Mouse (Mus musculus): ENCODE measurements around the gene Selenbp1. TPM values are rescaled to one million over a fixed set of nuclear protein-coding genes. Genes with fewer than 3 reads are reported as not detected.
"Not testable (repeated sequence)": the region's sequence is repeated elsewhere in the genome, so short reads cannot be mapped to it uniquely, and the experiment has no call there.

Gene Selenbp1
- polyA plus RNA-seq, 1 experiment from 2014 or later: 12.4 TPM

GRCm38 (mm10) chr3:94913801-94914200 lies 19.1 kb upstream of the Selenbp1 start:
- WGBS: 78% methylated on average over 5 of the region's 5 CpGs
- H3K27ac ChIP-seq (ENCODE audit: low read length): no peak overlapping the region
- ATAC-seq: no peak

DNA sequence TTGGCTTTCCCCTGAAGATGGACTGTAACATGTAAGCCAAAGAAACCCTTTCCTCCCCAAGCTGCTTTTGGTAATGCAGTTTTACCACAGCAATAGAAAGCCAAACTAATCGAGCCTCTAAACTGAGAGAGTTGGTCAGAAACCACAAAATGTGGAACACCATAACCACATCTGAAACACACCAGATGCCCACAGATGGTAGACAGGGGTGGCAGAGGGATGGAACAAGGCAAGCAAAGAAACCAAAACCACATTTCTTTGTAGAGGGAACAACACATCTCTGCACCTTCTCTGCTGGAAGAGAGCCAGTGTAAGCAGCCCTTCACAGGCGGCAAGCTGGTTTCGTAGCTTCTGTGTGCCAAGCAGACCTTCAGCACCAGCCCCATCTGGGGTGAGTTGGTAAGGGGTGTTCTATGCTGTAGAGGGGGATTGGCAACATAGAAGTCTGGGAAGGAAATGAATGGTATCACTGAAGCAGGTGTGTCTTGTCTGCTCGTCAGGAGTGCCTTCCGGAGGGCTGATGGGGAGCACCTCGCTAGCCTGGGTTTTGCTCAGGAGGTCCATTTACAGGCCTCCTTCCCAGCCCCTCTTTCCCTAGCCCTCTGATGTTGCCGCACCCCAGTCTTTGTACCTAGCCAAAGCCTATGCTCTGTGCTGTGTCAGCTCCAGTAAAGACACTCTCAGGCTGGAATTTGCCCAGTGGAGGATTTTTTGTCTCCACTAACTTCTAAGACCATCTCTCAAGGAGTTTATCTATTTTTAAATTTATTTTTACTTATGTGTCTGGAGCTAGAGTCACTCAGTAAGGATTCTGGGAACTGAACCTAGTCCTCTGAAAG lies 16.7 kb upstream of the Selenbp1 start:
- 88% methylated on average over 7 of the region's 7 CpGs for WGBS
- Histone ChIP-seq H3K4me1 (ENCODE audit: control insufficient read depth, insufficient read depth, low read length) (no peaks in the 10 kb centered on the region), H3K9me3 (replicated peaks; ENCODE audit: control insufficient read depth, low read length, poor library complexity, severe bottlenecking) (no peaks in the 10 kb centered on the region), H3K27ac (ENCODE audit: low read length) (no peak overlapping the region), H3K27me3 (ENCODE audit: control insufficient read depth, insufficient read depth, low read depth, low read length) (no peaks in the 10 kb centered on the region), H3K4me2 (ENCODE audit: low read length) (no peak overlapping the region), H3K36me3 (ENCODE audit: control insufficient read depth, insufficient read depth, low read length) (no peaks in the 10 kb centered on the region), H3K9ac (ENCODE audit: low read depth, low read length) (no peak overlapping the region), H3K4me3 (ENCODE audit: low read depth, low read length) (no peak overlapping the region)
- no peak for ATAC-seq

More at GRCm38 (mm10) chr3:94913801-94914200, 19.1 kb upstream of the Selenbp1 start:
- no peaks in the 10 kb centered on the region for H3K4me1 ChIP-seq (ENCODE audit: control insufficient read depth, insufficient read depth, low read length)
- H3K9ac ChIP-seq (ENCODE audit: low read depth, low read length): no peak overlapping the region
- no peak overlapping the region for H3K4me3 ChIP-seq (ENCODE audit: low read depth, low read length)
- H3K9me3 ChIP-seq (replicated peaks; ENCODE audit: control insufficient read depth, low read length, poor library complexity, severe bottlenecking): no peaks in the 10 kb centered on the region
- H3K4me2 ChIP-seq (ENCODE audit: low read length): no peak overlapping the region
- H3K27me3 ChIP-seq (ENCODE audit: control insufficient read depth, insufficient read depth, low read depth, low read length): no peaks in the 10 kb centered on the region
- no peaks in the 10 kb centered on the region for H3K36me3 ChIP-seq (ENCODE audit: control insufficient read depth, insufficient read depth, low read length)

DNA sequence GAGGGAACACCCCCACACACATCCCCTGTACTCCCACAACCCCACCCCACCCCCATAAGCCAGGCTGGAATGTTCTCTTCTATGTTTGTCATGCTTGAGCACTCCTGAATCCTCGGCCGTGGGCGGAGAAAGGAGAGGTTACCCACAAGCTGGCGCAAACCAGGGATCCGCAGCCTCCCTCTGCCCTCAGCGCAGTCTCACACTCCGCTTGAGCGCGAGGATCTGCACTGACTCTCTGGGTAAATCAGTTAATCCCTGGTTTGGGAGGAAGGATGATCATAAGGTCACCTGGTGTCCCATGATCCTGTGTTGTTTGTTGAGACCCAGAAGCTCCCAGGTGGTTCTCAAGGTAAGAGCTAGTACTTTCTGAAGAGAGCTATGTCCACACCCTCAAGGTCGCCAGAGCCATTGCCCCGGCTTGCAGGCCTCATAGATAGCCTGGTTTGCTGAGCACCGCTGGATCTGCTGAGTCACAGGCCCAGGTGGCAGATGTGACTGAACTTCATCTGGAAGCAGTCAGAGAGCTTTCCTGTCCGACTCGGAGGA lies 15.0 kb upstream of the Selenbp1 start:
- Histone ChIP-seq H3K9me3 (replicated peaks; ENCODE audit: control insufficient read depth, low read length, poor library complexity, severe bottlenecking) (no peaks in the 10 kb centered on the region), H3K36me3 (ENCODE audit: control insufficient read depth, insufficient read depth, low read length) (no peaks in the 10 kb centered on the region), H3K4me3 (ENCODE audit: low read depth, low read length) (no peak overlapping the region), H3K4me2 (ENCODE audit: low read length) (no peak overlapping the region), H3K27ac (ENCODE audit: low read length) (no peak overlapping the region), H3K27me3 (ENCODE audit: control insufficient read depth, insufficient read depth, low read depth, low read length) (no peaks in the 10 kb centered on the region), H3K4me1 (ENCODE audit: control insufficient read depth, insufficient read depth, low read length) (no peaks in the 10 kb centered on the region), H3K9ac (ENCODE audit: low read depth, low read length) (no peak overlapping the region)
- no peak for ATAC-seq
- WGBS: 34% methylated on average over 14 of the region's 14 CpGs

DNA sequence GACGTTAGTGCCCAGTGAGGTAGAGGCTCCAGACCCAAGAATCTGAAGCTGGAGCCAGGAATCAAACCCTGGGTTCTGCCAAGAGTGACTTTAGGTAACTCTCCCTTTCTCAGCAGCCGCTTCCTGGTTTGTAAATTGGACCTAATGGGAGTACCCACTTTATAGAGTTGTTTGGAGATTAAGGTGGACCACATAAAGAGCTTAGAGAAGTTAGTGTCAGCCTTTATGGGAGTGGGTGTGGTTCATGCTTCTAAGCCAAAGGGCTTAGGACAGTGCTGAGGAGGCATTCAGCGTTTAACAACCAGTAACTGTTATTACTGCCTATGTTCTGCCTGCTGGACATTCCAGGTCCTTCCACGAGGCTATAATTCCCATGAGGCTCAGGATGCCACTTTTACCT lies 14.0 kb upstream of the Selenbp1 start:
- H3K27me3 ChIP-seq (ENCODE audit: control insufficient read depth, insufficient read depth, low read depth, low read length): no peaks in the 10 kb centered on the region
- no peak overlapping the region for H3K4me2 ChIP-seq (ENCODE audit: low read length)
- 86% methylated on average over 4 of the region's 4 CpGs for WGBS
- H3K36me3 ChIP-seq (ENCODE audit: control insufficient read depth, insufficient read depth, low read length): no peaks in the 10 kb centered on the region
- H3K9ac ChIP-seq (ENCODE audit: low read depth, low read length): no peak overlapping the region
- H3K9me3 ChIP-seq (replicated peaks; ENCODE audit: control insufficient read depth, low read length, poor library complexity, severe bottlenecking): no peaks in the 10 kb centered on the region
- no peaks in the 10 kb centered on the region for H3K4me1 ChIP-seq (ENCODE audit: control insufficient read depth, insufficient read depth, low read length)
- no peak overlapping the region for H3K4me3 ChIP-seq (ENCODE audit: low read depth, low read length)
- ATAC-seq: no peak
- no peak overlapping the region for H3K27ac ChIP-seq (ENCODE audit: low read length)

DNA sequence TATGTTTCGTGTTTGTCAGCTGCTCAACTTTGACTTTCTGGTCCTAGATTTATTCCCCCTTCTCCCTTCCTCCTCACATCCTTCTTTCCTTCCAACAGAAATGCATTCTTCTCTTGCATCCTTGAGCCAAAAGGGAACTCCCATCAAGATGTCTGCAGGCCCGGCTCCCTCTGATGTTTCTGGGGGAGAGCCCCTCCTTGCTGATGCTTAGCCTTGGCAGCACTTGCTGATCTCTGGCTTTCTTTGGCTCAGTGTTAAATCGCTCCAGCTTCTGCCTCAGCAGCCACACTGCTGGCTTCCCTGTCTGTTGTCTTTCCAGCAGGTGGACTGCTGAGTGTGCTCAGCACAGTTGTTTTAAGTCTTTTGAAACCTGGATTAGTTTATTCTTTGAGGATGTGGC lies 11.8 kb upstream of the Selenbp1 start:
- no peaks in the 10 kb centered on the region for H3K4me1 ChIP-seq (ENCODE audit: control insufficient read depth, insufficient read depth, low read length)
- no peak overlapping the region for H3K9ac ChIP-seq (ENCODE audit: low read depth, low read length)
- H3K4me2 ChIP-seq (ENCODE audit: low read length): no peak overlapping the region
- WGBS: 35% methylated on average over 3 of the region's 3 CpGs
- no peaks in the 10 kb centered on the region for H3K36me3 ChIP-seq (ENCODE audit: control insufficient read depth, insufficient read depth, low read length)
- ATAC-seq: no peak
- no peak overlapping the region for H3K4me3 ChIP-seq (ENCODE audit: low read depth, low read length)
- H3K9me3 ChIP-seq (replicated peaks; ENCODE audit: control insufficient read depth, low read length, poor library complexity, severe bottlenecking): no peaks in the 10 kb centered on the region
- H3K27me3 ChIP-seq (ENCODE audit: control insufficient read depth, insufficient read depth, low read depth, low read length): no peaks in the 10 kb centered on the region
- H3K27ac ChIP-seq (ENCODE audit: low read length): no peak overlapping the region

DNA sequence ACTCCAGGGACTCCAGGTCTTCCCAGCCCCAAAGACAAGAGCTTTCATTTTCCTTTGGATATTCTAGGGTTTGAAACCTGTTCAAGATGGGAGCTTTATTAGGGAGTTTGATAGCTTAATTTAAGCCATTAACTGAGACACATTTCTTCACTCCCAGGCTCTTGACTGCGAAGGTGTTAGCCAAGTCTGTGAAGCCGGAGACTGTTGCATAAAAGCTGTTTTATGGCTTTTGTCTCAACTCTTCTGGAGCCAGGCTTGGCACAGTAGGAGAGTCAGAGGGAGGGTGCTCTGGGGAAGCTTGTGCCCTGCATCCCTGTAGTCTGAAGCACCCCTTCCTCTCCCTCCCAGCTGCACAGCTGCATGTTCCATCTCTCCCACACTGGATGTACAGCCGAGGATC lies 10.5 kb upstream of the Selenbp1 start:
- no peaks in the 10 kb centered on the region for H3K27me3 ChIP-seq (ENCODE audit: control insufficient read depth, insufficient read depth, low read depth, low read length)
- no peaks in the 10 kb centered on the region for H3K36me3 ChIP-seq (ENCODE audit: control insufficient read depth, insufficient read depth, low read length)
- no peak overlapping the region for H3K27ac ChIP-seq (ENCODE audit: low read length)
- H3K4me3 ChIP-seq (ENCODE audit: low read depth, low read length): no peak overlapping the region
- no peaks in the 10 kb centered on the region for H3K4me1 ChIP-seq (ENCODE audit: control insufficient read depth, insufficient read depth, low read length)
- ATAC-seq: no peak
- no peak overlapping the region for H3K4me2 ChIP-seq (ENCODE audit: low read length)
- H3K9ac ChIP-seq (ENCODE audit: low read depth, low read length): no peak overlapping the region
- no peaks in the 10 kb centered on the region for H3K9me3 ChIP-seq (replicated peaks; ENCODE audit: control insufficient read depth, low read length, poor library complexity, severe bottlenecking)
- WGBS: 47% methylated on average over 3 of the region's 3 CpGs

DNA sequence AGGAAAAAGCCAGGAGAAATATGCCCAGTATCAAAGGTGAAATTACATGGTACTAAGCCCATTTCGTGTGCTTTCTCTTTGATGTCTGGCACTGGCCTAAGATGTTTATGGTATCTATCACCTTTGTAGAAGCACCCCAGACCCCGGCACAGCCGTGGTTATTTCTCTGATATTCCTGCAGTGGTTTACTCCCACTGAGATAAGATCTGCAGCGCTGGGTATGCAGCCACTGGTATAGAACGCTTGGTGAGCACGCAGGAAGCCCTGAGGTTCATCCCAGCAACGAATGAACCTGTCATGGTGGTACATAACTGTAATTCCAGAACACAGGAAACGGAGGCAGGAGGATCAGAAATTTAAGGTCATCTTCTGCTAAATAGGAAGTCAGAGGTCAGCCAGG lies 8.2 kb upstream of the Selenbp1 start:
- no peak overlapping the region for H3K4me2 ChIP-seq (ENCODE audit: low read length)
- H3K9me3 ChIP-seq (replicated peaks; ENCODE audit: control insufficient read depth, low read length, poor library complexity, severe bottlenecking): no peaks in the 10 kb centered on the region
- H3K36me3 ChIP-seq (ENCODE audit: control insufficient read depth, insufficient read depth, low read length): no peaks in the 10 kb centered on the region
- H3K4me3 ChIP-seq (ENCODE audit: low read depth, low read length): no peak overlapping the region
- WGBS: 81% methylated on average over 8 of the region's 8 CpGs
- no peak for ATAC-seq
- no peak overlapping the region for H3K9ac ChIP-seq (ENCODE audit: low read depth, low read length)
- H3K27me3 ChIP-seq (ENCODE audit: control insufficient read depth, insufficient read depth, low read depth, low read length): no peaks in the 10 kb centered on the region
- no peaks in the 10 kb centered on the region for H3K4me1 ChIP-seq (ENCODE audit: control insufficient read depth, insufficient read depth, low read length)
- H3K27ac ChIP-seq (ENCODE audit: low read length): no peak overlapping the region

DNA sequence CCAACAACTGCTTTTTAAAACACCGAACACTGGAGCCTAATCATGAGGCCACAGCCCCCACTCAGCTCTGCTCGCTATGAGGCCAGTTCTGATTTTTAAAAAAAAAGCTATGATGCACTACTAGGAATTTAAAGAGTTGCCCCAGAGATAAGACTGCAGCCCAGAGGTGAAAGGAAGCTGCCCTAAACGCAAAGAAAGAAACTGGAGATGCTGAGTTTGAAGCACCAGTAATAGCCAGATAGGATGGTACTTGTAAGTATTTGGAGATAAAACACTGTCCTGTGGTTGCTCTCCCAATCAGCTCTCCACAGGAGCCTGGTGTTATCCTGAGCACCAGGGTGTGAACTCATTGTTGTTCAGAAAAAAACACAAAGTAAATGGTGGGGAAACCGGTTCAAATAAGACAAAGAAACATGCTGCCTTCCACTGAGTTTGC lies 6.5 kb upstream of the Selenbp1 start:
- ATAC-seq; H3K9ac ChIP-seq (ENCODE audit: low read depth, low read length); H3K4me2 ChIP-seq (ENCODE audit: low read length); H3K36me3 ChIP-seq (ENCODE audit: control insufficient read depth, insufficient read depth, low read length); H3K27ac ChIP-seq (ENCODE audit: low read length); H3K9me3 ChIP-seq (replicated peaks; ENCODE audit: control insufficient read depth, low read length, poor library complexity, severe bottlenecking); H3K4me3 ChIP-seq (ENCODE audit: low read depth, low read length); H3K27me3 ChIP-seq (ENCODE audit: control insufficient read depth, insufficient read depth, low read depth, low read length); H3K4me1 ChIP-seq (ENCODE audit: control insufficient read depth, insufficient read depth, low read length): not testable (repeated sequence)
- WGBS: 45% methylated on average over 4 of the region's 4 CpGs

- not testable (repeated sequence) for H3K9ac ChIP-seq (ENCODE audit: low read depth, low read length); ATAC-seq; H3K9me3 ChIP-seq (replicated peaks; ENCODE audit: control insufficient read depth, low read length, poor library complexity, severe bottlenecking); H3K4me1 ChIP-seq (ENCODE audit: control insufficient read depth, insufficient read depth, low read length); H3K27ac ChIP-seq (ENCODE audit: low read length); H3K36me3 ChIP-seq (ENCODE audit: control insufficient read depth, insufficient read depth, low read length); H3K27me3 ChIP-seq (ENCODE audit: control insufficient read depth, insufficient read depth, low read depth, low read length); H3K4me3 ChIP-seq (ENCODE audit: low read depth, low read length); H3K4me2 ChIP-seq (ENCODE audit: low read length)
- WGBS: 81% methylated on average over 3 of the region's 4 CpGs
These were observed 3.9 kb upstream of the Selenbp1 start for GRCm38 (mm10) chr3:94928979-94929378.
